Mouse (Mus musculus) testis, postnatal 14 days (tissue): ENCODE measurements around the gene Fmnl2.

Experiments
- DNase-seq: peaks from one replicate; pipeline ENCODE4 v3.0.0; 2021; ENCODE audit warnings: low spot score

The Fmnl2 gene

GRCm38 (mm10) chr2:52987035-52987434, 129.4 kb downstream of the Fmnl2 start:
- no peak for DNase-seq

DNA sequence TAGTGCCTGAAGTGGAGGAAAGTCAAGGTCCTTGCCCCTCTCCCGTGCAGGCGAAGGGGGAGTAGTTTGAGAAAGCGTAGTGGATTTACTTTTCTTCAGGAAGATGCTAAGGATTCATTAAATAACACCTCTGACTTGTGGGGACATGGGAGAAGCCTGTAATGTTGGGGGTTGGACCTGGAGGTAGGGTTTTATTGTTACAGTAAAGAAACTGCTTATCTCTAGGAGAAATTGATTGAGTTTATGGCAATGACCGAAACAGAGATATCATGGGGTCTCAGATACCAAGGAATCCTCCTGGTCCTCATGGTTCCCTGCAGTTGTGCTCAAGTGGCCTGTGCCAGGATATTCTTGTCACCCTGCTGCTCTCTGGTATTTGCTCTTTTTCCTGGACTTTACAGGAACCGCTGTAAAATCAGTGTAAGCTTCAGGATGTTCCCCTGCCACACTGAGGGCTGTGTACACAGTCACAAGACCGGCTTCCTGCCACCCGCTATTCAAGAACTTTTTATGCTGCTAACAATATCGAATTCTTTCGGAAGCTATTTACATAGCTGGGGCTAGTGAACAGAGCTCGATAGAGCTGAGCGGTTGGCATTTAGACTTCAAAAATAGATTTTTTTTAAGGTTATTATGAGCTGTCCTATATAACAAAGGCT, 130.1 kb downstream of the Fmnl2 start:
- DNase-seq, result no peak

- no peak for DNase-seq
Observed at GRCm38 (mm10) chr2:52989316-52989715, 131.7 kb downstream of the Fmnl2 start.

- no peak for DNase-seq
Observed at GRCm38 (mm10) chr2:52990874-52991687, 133.4 kb downstream of the Fmnl2 start.

DNA sequence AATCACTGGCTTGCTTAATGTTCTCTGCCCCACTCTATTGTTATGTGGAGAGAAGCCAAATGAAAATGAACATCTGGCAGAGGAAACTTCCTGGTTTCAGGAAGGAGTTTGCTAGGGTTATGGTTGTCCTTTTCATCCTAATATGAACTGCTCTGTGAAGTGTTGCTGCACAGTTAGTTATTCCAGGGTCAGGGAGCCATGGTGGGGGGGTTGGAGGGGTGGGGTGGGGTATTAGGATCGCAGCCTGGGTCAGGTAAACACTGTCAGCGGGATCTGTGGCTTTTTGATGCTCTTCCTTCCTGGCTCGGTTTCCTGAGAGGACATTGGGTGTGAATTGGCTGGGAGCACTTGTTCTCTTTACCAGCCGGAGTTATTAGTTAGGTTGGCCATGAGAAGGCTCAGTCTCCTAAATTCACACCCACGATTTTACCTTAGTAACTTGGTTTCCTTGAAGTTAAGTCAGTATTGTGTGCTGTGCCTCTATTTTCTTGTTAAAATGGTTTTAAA, 134.1 kb downstream of the Fmnl2 start:
- DNase-seq, result no peak

DNA sequence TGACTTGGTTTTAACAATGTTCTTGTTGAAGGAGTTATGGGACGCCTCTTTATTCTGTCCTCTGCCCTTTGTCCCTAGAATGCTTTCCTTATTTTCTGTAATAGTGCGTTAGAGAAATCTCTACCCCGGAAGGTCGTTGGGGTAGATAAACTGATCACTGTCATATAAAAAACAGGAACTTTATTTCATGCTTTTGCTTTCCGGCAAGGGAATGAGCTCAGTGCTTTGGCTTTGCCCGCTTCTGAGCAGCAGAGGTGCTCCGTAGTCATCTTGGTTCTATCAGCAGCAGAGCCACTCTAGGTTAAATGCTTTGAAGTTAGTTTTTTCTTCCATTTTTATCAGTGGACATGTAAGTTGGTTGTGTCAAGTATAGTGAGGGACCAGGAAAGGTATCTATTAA, 135.6 kb downstream of the Fmnl2 start:
- no peak for DNase-seq

DNA sequence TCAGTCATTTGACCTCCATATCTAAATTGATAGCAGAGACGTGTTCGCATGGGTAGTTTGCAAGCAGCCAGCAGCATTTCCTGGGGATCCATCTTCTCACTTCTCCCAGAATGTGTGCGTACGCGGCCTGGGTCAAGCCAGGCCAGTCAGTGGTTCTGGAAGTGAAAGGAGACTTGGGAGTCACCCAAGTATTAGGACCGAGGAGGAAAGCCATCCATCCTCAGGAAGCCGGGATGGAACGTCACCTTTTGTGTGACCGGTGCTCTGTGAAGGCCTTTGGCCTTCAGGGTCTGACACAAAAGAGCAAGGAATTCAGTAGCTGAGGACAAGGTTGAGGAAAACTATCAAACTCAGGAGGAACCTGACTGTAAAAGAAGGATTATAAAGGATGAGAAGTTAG, 136.9 kb downstream of the Fmnl2 start:
- no peak for DNase-seq

GRCm38 (mm10) chr2:52997955-52998750, 140.5 kb downstream of the Fmnl2 start:
- DNase-seq, result no peak

- DNase-seq, result no peak
Observed at GRCm38 (mm10) chr2:52999524-52999969, 141.9 kb downstream of the Fmnl2 start.

DNA sequence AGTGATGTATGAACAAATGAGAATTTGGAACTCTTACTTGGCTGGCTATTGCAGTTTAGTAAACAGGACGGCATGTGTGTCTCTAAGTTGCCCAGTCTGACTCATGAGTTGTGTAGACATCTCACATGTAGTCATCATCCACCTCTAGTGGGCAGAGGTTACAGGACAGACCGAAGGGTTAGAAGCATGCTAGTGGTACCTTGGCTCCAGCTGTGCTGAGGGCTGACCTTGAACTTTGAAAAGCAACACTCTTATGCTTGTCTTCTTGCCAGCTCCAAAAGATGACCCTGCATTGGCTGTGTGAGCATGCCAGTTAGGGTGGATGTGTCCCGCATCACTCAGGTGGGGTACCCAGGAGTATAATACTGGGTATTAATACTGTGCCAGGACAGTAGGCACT, 142.8 kb downstream of the Fmnl2 start:
- no peak for DNase-seq

- DNase-seq, result no peak
Observed at GRCm38 (mm10) chr2:53006161-53006560, 148.5 kb downstream of the Fmnl2 start.

DNA sequence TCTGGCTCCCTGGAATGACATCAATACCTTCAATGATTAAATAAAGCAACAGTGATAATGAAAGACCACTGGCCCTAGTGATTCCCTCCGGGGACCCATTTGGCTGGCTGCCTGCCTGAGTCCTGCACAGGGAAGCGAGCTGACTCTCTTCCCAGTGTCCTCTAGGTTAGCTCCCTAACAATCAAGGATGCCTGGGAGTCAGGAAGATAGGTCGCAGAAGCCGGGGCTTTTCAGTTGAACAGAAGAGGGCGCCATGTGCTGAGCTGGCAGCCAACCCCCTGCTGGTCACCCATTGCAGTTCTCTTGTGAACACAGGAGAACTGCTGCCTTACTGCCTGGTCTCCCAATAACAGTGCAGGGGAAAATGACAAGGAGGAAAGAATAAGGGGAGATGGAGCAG, 149.5 kb downstream of the Fmnl2 start:
- DNase-seq, result peak; percentile 22

GRCm38 (mm10) chr2:53013051-53013450, 155.4 kb downstream of the Fmnl2 start:
- DNase-seq, result no peak

- DNase-seq, result no peak
Observed at GRCm38 (mm10) chr2:53014451-53014850, 156.8 kb downstream of the Fmnl2 start.

DNA sequence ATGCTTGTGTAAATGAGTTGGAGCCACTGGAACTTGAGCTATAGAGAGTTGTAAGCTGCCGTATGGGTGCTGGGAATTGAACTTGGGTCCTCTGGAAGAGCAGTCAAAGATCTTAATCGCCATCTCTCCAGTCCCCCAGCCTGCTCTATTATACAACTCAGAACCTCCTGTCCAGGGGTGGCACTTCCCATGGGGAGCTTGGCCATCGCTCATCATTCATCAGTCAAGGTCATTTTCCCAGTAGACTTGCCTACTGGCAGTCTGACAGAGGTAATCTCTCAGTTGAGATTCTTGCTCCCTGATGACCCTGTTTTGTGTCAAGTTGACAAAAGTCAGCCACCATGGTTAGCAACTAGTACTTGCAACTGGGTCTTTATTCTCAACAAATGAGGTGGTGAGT, 165.3 kb downstream of the Fmnl2 start:
- DNase-seq, result no peak

DNA sequence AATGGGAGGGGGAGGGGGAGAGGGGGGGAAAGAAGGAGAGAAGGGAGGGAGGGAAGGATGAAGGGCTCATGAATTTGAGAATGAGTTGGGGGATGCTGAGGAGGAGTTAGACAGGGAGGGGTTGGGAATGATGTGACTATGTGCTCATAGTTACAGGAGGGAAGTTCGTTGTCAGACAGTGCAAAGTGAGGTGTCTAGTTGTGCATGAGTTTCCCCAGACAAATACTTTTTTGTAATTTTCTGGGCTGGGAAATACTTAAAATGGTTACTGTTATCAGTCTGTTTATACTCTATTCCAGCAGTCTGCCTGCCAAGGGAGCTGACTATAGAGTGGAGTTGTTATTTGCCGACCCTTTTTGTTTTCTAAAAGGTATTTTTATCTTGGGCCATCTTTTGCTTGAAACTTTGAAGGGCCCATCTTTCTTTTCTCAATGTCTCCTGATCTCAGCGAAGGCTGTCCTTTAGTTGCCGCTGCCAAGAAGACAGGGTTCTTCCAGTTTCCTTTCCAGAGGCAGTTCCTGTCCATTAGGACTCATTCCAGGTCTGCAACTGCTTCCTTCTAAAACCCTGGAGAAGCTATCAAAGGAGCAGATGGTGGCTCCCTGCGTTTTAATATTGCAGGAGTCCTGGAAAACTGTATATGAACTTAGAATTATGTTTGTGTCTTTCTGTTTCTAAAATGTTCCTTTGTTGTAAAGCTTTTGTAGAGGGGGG, 168.6 kb downstream of the Fmnl2 start:
- DNase-seq, result peak; percentile 17

DNA sequence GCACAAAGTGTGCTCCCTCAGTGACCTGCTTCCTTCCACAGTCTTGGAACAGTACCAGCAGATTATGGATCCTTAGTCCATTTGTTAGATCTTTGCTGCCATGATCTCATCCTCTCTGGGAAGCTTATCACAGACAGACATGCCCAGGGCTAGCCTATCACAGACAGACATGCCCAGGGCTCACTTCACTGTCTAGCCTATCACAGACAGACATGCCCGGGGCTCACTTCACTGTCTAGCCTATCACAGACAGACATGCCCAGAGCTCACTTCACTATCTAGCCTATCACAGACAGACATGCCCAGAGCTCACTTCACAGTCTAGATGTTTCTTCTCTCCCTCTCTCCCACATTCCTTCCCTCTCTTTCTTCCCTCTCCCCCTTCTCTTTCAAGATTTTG, 171.2 kb downstream of the Fmnl2 start:
- DNase-seq, result no peak

DNA sequence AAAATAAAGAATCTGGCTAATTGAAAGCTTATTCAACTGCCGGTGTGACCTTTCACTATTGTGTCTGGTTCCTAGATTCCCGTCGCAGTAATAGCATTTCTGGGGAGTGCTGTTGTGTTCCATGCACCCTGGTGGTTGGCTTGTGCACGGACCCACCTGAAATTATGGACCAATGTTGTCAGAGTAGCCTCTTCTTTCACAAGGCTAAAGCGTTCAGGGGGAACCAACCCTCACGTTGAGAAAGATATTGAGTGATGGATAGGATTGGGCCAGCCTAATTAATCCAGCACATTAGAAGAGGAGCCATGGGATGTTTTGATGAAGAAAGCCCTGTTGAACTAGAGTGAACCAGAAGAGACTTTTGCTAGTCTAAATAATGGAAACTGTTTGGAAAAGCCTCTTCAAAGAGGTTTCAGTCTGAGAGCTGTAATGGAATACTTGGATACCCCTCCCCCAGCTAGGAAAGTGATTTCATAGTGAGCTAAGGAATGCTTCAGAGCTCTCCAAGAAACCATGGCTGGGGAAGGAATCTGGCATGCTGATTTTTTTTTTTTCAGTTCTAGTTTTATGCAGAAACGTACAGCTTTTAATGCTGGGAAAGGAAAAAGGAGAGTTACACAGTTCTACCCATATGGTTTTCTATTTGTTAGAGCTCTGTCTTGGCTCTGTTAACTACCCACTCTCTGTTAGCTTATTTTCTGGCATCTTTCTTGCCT, 172.2 kb downstream of the Fmnl2 start:
- DNase-seq, result no peak

DNA sequence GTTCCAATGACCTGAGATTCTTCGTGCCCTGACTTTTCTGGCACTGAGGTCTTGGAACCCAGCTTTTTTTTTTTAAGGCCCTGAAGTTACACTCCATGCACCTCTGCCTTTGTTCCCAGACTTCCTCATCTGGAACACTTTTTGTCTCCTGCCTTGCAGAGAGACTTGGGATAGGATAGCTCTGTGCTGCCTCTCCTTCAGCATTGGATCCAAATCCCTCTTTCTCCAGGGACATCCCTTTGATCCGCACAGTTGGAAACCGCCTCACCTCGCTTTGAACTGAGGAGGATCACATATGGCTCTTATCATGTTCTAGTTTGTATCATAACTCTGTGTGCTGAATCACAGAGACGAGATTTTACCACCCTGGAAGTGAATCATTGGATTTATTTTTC, 172.8 kb downstream of the Fmnl2 start:
- no peak for DNase-seq

DNA sequence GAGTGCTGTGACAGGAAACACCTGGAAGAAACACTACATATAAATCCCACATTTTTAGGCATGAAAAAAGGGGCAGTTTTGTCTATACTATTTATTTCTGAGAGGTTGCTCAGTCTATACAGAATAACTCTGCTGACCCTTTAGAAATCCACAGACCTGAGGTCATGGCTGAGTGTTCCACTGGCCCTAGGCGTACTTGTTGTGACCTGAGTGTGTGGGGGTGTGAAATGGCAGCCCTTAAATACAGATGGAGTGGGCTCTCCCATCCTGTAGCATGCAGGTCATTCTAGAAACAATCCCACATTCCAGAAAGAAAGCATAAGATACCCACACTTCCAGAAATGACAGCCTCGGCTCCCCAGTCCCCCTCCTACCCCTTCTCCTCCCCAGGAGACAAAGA, 180.6 kb downstream of the Fmnl2 start:
- no peak for DNase-seq

DNA sequence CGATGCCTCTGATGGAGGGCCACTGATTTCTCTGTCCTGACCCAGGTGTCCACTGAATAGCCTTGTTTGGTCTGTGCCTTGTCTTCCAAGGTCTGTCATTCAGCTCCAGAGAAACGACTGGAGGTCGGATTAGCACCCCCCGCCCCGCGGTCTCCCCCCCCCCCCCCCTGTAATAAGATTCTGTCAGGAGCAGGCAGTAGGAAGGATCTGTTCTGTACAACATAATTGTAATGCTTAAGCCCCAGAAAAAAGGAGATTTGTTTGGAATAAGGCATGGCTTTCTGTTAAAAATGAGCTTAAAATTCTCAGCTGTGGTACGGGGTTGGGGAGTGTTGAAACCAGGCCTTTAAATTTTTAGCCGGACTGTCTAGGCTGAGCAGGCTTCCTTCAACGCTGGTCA, 181.1 kb downstream of the Fmnl2 start:
- no peak for DNase-seq
